Mouse (Mus musculus) layer of hippocampus, adult 2 months (tissue): ENCODE data around the gene Gm2237. TPM values are rescaled to one million over a fixed set of nuclear protein-coding genes. Genes with fewer than 3 reads are reported as not detected.
"Not testable (repeated sequence)": the region's sequence is repeated elsewhere in the genome, so short reads cannot be mapped to it uniquely, and the experiment has no call there.

Experiments used
- DNase-seq, 2 experiments: peaks; one replicate each; pipeline ENCODE4 v3.0.0; 2022; ENCODE audit warnings: low spot score in 2 of 2
- H3K27ac ChIP-seq: fragments of 200-600 bp; 2 replicates; pipeline ENCODE4 v1.8.1; 2022
- H3K4me3 ChIP-seq: fragments of 200-600 bp; 2 replicates; pipeline ENCODE4 v1.8.1; 2022; ENCODE audit warnings: mild to moderate bottlenecking
- CTCF ChIP-seq: fragments of 200-600 bp; conservative IDR thresholded peaks from 2 replicates; pipeline ENCODE4 v1.8.1; 2022; ENCODE audit warnings: antibody characterized with exemption, mild to moderate bottlenecking, moderate library complexity
- long read RNA-seq, 2 experiments: library from polyadenylated mRNA; stranded (forward); transcript quantifications; one replicate each; pipeline ENCODE4 v2.0.0; 2021; ENCODE audit warnings: borderline mapping rate in 2 of 2
- total RNA-seq, 2 experiments: library from RNA; stranded (reverse); gene quantifications; 2 replicates each; pipeline ENCODE4 v1.2.3; 2021

Gene Gm2237
- 1 to 10 TPM; 5.2 to 6.5 TPM for total RNA-seq
- long read RNA-seq, experiment 1 = 0 reads
- long read RNA-seq, experiment 2, partial matches to known transcripts = 1 of 2 reads
- long read RNA-seq, experiment 2, other reads (novel, unspliced or antisense) = 1 of 2 reads

DNA sequence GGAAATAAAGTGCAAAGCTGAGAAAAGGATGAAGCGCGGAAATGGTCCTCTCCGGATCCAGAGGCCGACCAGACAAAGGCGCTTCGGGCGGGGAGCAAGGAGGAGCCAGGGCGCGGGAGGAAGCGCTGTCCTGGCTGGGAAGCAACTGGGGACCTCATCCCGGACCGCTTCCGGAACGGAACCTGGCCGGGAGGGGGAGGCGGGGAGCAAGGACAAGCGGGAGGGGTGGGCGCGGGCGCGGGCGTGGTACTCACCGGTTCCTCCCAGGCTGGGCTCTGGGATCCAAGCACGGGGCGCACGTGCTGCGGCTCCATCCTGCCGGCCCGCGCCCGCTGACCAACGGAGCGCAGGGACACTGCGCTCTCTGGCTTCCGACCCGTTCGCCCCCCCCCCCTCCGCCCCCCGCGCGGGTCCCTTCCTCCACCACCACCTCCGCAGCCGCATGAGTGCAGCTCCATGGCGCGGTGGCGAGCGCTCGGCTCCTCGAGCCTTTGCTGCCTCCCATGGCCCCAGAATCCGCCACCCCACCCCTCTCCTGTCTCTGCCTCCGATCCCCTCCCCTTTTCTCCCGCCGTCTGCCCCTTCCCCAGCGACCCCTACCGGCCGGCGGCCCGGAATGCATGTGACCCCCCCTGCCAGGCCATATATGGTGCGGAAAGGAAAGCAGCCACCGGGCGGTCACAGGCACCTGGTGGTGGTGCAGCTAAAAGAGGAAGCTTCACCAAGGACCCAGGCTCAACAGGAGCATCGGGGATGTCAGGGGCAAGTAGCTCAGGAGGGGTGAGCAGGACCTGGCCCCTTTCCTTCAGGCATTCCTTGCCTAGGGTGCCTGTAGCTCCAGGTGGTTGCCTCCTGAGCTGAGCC is at the start of gene Gm2237:
Gene Gm2237, minus strand, starts transcription at position 332 of the 864 bp plus-strand sequence.
- peak within 1 kb of the TSS; percentile 48 for H3K4me3 ChIP-seq
- H3K27ac ChIP-seq = not testable (repeated sequence)
- peak; percentile 29 for TF ChIP-seq CTCF
- DNase-seq = peak; percentile 7 to 10

DNA sequence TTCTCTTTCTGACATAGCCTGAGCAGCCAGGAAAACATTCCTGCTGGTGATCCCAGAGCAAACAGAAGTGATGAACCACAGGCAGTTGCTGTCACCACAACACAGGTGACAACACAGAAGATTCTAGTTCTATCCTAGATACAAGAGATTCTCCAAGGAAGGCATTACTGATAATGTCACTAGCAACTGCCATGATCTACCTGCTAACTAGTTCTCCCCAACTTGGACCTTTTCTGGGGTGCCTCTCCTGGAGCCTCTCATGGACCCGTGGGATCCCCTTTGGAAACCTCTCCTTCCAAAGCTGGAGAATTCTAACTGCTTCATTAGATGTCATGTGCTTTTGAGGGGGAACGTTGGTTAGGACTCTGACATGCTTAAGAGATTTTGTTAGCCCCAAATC is 17.5 kb upstream of the Gm2237 start, which contains the start of gene Gm5458:
Gene Gm5458, minus strand, starts transcription at position 101 of the 400 bp plus-strand sequence.
- not testable (repeated sequence) for H3K27ac ChIP-seq, DNase-seq, H3K4me3 ChIP-seq

DNA sequence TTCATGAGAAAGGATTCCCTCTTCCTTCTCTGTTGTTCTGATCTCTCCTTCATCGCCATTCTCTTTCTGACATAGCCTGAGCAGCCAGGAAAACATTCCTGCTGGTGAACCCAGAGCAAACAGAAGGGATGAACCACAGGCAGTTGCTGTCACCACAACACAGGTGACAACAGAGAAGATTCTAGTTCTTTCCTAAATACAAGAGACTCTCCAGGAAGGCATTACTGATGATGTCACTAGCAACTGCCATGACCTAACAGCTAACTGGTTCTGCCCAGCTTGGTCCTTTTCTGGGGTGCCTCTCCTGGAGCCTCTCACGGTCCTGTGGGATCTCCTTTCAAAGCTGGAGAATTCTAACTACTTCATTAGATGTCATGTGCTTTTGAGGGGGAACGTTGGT is 35.1 kb downstream of the Gm2237 start, which contains the start of gene Gm2244:
Gene Gm2244, minus strand, starts transcription at position 101 of the 400 bp plus-strand sequence.
- not testable (repeated sequence) for H3K4me3 ChIP-seq, DNase-seq, H3K27ac ChIP-seq

Other genes starting within 250 kb of the Gm2237 start
- gene Gm21738, start 166.2 kb downstream of the Gm2237 start, total RNA-seq = not detected
- gene Gm2244, start 35.2 kb downstream of the Gm2237 start, total RNA-seq = not detected
- not detected for gene Gm5458, start 17.4 kb upstream of the Gm2237 start, total RNA-seq
- 1 to 10 TPM; 1.4 to 2.3 TPM for gene Nid2, start 166.1 kb upstream of the Gm2237 start, total RNA-seq
- 10 to 100 TPM; 51.5 to 56.4 TPM for gene Rtraf, start 238.7 kb upstream of the Gm2237 start, total RNA-seq